Mouse (Mus musculus) forebrain, postnatal 0 days (tissue): ENCODE results near the gene Ccdc144b. TPM values are rescaled to one million over a fixed set of nuclear protein-coding genes. Genes with fewer than 3 reads are reported as not detected.

Experiments used
- ATAC-seq: fragments of 200-750 bp; cut with Nextera tagmentation; 2 replicates; pipeline ENCODE4 v1.8.0; 2017; ENCODE audit warnings: mild to moderate bottlenecking, moderate library complexity
- DNase-seq: peaks from one replicate; pipeline ENCODE4 v3.0.0-alpha.2; 2015
- H3K27ac ChIP-seq: fragments of 300-500 bp; sonication (generic); 2 replicates; pipeline ENCODE4 v1.5.1; 2014; ENCODE audit warnings: low read depth, mild to moderate bottlenecking, antibody characterized with exemption, low read length, moderate library complexity, mixed read lengths
- H3K27me3 ChIP-seq: fragments of 300-500 bp; sonication (generic); 2 replicates; pipeline ENCODE4 v1.6.1; 2014; ENCODE audit warnings: mild to moderate bottlenecking, low read length, mixed read lengths; ENCODE audit not compliant: insufficient read depth
- H3K36me3 ChIP-seq: fragments of 300-500 bp; sonication (generic); 2 replicates; pipeline ENCODE4 v1.6.1; 2014; ENCODE audit warnings: mild to moderate bottlenecking, moderate library complexity; ENCODE audit not compliant: insufficient read depth
- H3K4me1 ChIP-seq: fragments of 300-500 bp; sonication (generic); 2 replicates; pipeline ENCODE4 v1.6.1; 2014; ENCODE audit warnings: antibody characterized with exemption; ENCODE audit not compliant: insufficient read depth
- H3K4me2 ChIP-seq: fragments of 300-500 bp; sonication (generic); 2 replicates; pipeline ENCODE4 v1.6.1; 2014; ENCODE audit warnings: low read depth, mild to moderate bottlenecking, moderate library complexity
- H3K4me3 ChIP-seq: fragments of 300-500 bp; sonication (generic); 2 replicates; pipeline ENCODE4 v1.5.1; 2014; ENCODE audit warnings: low read depth, low read length, mixed read lengths
- H3K9ac ChIP-seq: fragments of 300-500 bp; sonication (generic); 2 replicates; pipeline ENCODE4 v1.6.1; 2014; ENCODE audit warnings: mild to moderate bottlenecking
- H3K9me3 ChIP-seq: fragments of 300-500 bp; sonication (generic); 2 replicates; pipeline ENCODE4 v1.6.1; 2016; ENCODE audit warnings: low read length
- CTCF ChIP-seq: sonication (generic); IDR thresholded peaks from 2 replicates; pipeline ENCODE4 v1.5.1; 2016; ENCODE audit warnings: antibody characterized with exemption, control low read depth, low read depth
- WGBS: fragments of 180-500 bp; shearing (Covaris S2); extraction: QIAGEN DNeasy Blood & Tissue Kit; methylation state at CpG from one replicate; pipeline ENCODE4 v1.1.7; 2014; 5-methylcytosine and 5-hydroxymethylcytosine counted together
- polyA plus RNA-seq: library from polyadenylated mRNA; unstranded; fragments of >200 nt; fragmentation: Nextera tagmentation; extraction: Ambion mirVana; gene quantifications from 2 replicates; pipeline ENCODE4 v1.2.1, GENCODE M21; 2015
- total RNA-seq: library from RNA; depleted of rRNA; stranded (reverse); fragments of >200 nt; gene quantifications from 2 replicates; pipeline ENCODE4 v1.2.3, GENCODE M21; 2014; rRNA removed

Gene Ccdc144b
- total and polyA plus RNA-seq, 2 experiments from 2014 or later, result not detected

DNA sequence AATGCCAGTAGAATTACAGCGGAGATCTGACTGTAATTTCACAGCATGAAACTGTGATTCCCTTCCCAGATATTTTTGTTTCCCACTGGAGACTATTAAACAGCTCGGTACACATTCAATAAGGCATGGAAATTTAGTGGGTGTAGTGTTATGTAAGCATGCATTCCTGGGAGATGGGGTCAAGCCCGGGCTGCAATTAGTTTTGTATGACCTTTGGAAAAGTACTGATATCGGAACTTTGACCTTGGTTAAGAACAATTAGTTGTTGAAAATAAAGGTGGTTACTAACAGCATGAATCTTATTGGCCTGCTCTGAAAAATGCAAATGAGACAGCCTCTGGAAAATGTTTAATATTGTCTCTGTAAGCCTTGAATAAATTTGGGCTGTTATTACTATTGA lies 82.9 kb downstream of the Ccdc144b start:
- H3K36me3 ChIP-seq, result peaks cover 35% of the 10 kb centered on the region
- no peaks in the 10 kb centered on the region for H3K27me3 ChIP-seq
- ATAC-seq (no peak), DNase-seq (no peak)
- 87% methylated on average over 4 of the region's 4 CpGs for WGBS
- no peak overlapping the region for H3K27ac ChIP-seq
- H3K4me3 ChIP-seq, result no peak overlapping the region
- no peak overlapping the region for H3K9ac ChIP-seq
- H3K4me2 ChIP-seq, result no peak overlapping the region
- H3K4me1 ChIP-seq, result no peaks in the 10 kb centered on the region
- TF ChIP-seq CTCF, result no peak
- no peaks in the 10 kb centered on the region for H3K9me3 ChIP-seq

- Histone ChIP-seq H3K27ac (no peak overlapping the region), H3K9me3 (no peaks in the 10 kb centered on the region), H3K36me3 (peaks cover 33% of the 10 kb centered on the region), H3K27me3 (no peaks in the 10 kb centered on the region), H3K4me3 (no peak overlapping the region), H3K9ac (no peak overlapping the region), H3K4me2 (no peak overlapping the region), H3K4me1 (no peaks in the 10 kb centered on the region)
- DNase-seq, result no peak
- ATAC-seq, result no peak
- TF ChIP-seq CTCF, result no peak
- WGBS, result 95% methylated on average over 8 of the region's 8 CpGs
Measured at GRCm38 (mm10) chr3:35967366-35967921, 85.9 kb downstream of the Ccdc144b start.

- H3K4me2 ChIP-seq, result no peak overlapping the region
- no peak for TF ChIP-seq CTCF
- no peak for DNase-seq
- WGBS, result 88% methylated on average over 2 of the region's 2 CpGs
- no peak overlapping the region for H3K4me3 ChIP-seq
- H3K9ac ChIP-seq, result no peak overlapping the region
- peaks cover 24% of the 10 kb centered on the region for H3K36me3 ChIP-seq
- no peaks in the 10 kb centered on the region for H3K4me1 ChIP-seq
- no peaks in the 10 kb centered on the region for H3K9me3 ChIP-seq
- no peak for ATAC-seq
- H3K27ac ChIP-seq, result no peak overlapping the region
- H3K27me3 ChIP-seq, result no peaks in the 10 kb centered on the region
Measured at GRCm38 (mm10) chr3:35966493-35966892, 86.9 kb downstream of the Ccdc144b start.

DNA sequence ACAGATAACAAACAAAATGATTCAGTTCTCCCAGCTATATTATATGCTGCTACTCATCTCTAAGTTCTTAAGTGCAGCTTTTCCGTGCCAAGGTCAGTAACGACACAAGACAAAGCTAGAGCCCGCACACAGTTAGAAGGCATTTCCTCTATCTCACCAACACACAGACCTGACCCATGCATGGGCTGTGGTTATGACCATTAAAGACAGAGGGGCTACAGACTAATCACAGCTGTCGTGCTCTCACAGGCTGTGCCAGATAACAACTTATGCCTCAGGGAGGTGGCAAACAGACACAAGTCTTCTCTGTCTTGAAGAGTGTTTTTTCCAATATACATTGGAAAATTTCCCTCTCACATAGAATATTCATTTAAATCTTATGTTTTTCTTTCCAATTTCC lies 88.4 kb downstream of the Ccdc144b start:
- ATAC-seq (no peak), DNase-seq (no peak)
- WGBS, result 91% methylated on average over 4 of the region's 4 CpGs
- Histone ChIP-seq H3K36me3 (peaks cover 30% of the 10 kb centered on the region), H3K9me3 (no peaks in the 10 kb centered on the region), H3K9ac (no peak overlapping the region), H3K4me2 (no peak overlapping the region), H3K27me3 (no peaks in the 10 kb centered on the region), H3K27ac (no peak overlapping the region), H3K4me3 (no peak overlapping the region), H3K4me1 (no peaks in the 10 kb centered on the region)
- no peak for TF ChIP-seq CTCF

- 94% methylated on average over 5 of the region's 5 CpGs for WGBS
- no peak for TF ChIP-seq CTCF
- Histone ChIP-seq H3K4me3 (no peak overlapping the region), H3K27ac (no peak overlapping the region), H3K4me1 (no peaks in the 10 kb centered on the region), H3K4me2 (no peak overlapping the region), H3K27me3 (no peaks in the 10 kb centered on the region), H3K9ac (no peak overlapping the region), H3K9me3 (no peaks in the 10 kb centered on the region), H3K36me3 (peaks cover 27% of the 10 kb centered on the region)
- no peak for DNase-seq
- ATAC-seq, result no peak
Measured at GRCm38 (mm10) chr3:35963921-35964320, 89.4 kb downstream of the Ccdc144b start.

- no peak for TF ChIP-seq CTCF
- DNase-seq, result no peak
- no peak overlapping the region for H3K4me2 ChIP-seq
- no peak for ATAC-seq
- H3K4me1 ChIP-seq, result no peaks in the 10 kb centered on the region
- no peak overlapping the region for H3K4me3 ChIP-seq
- H3K9ac ChIP-seq, result no peak overlapping the region
- no peaks in the 10 kb centered on the region for H3K9me3 ChIP-seq
- H3K36me3 ChIP-seq, result peaks cover 25% of the 10 kb centered on the region
- no peaks in the 10 kb centered on the region for H3K27me3 ChIP-seq
- WGBS, result 93% methylated on average over 4 of the region's 4 CpGs
- H3K27ac ChIP-seq, result no peak overlapping the region
Measured at GRCm38 (mm10) chr3:35963401-35963800, 89.9 kb downstream of the Ccdc144b start.

DNA sequence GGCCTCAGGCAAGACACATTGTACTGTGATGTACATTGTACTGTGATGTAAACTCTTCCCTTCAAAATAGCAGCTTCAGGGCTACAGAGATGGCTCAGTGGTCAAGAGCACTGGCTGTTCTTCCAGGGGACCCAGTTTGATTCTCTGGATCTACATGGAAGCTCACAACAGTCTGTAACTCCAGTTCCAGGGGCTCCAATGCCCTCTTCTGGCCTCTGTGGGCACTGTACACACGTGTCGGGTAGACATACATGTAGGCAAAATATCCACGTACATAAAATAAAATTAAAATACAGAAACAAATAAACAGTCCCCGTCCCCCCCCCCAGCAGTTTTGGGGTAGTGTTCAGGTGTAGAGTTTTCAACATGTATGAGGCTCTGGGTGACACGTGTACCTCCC lies 90.4 kb downstream of the Ccdc144b start:
- ATAC-seq, result no peak
- no peak for DNase-seq
- H3K4me1 ChIP-seq, result no peaks in the 10 kb centered on the region
- no peaks in the 10 kb centered on the region for H3K9me3 ChIP-seq
- no peak overlapping the region for H3K27ac ChIP-seq
- no peak for TF ChIP-seq CTCF
- H3K4me3 ChIP-seq, result no peak overlapping the region
- H3K9ac ChIP-seq, result no peak overlapping the region
- 90% methylated on average over 5 of the region's 5 CpGs for WGBS
- H3K36me3 ChIP-seq, result peaks cover 25% of the 10 kb centered on the region
- H3K27me3 ChIP-seq, result no peaks in the 10 kb centered on the region
- no peak overlapping the region for H3K4me2 ChIP-seq

Other genes starting within 250 kb of the Ccdc144b start
- gene Dcun1d1, start 116.1 kb downstream of the Ccdc144b start, total RNA-seq, result 74.1 and 82.8 TPM in 2 replicates
- 102 and 125 TPM in 2 replicates for gene Dcun1d1, start 116.1 kb downstream of the Ccdc144b start, polyA plus RNA-seq
- 5.9 and 7.7 TPM in 2 replicates for gene Mccc1, start 52.9 kb downstream of the Ccdc144b start, total RNA-seq
- gene Mccc1, start 52.9 kb downstream of the Ccdc144b start, polyA plus RNA-seq, result 8.9 and 13.7 TPM in 2 replicates
- 34.6 and 43.5 TPM in 2 replicates for gene Acad9, start 12.4 kb upstream of the Ccdc144b start, total RNA-seq
- 62.0 and 67.9 TPM in 2 replicates for gene Acad9, start 12.4 kb upstream of the Ccdc144b start, polyA plus RNA-seq
- gene D3Ertd254e, start 97.5 kb upstream of the Ccdc144b start, total RNA-seq, result 22.4 and 26.2 TPM in 2 replicates
- 6.8 and 10.6 TPM in 2 replicates for gene D3Ertd254e, start 97.5 kb upstream of the Ccdc144b start, polyA plus RNA-seq
- 0.23 and 0.38 TPM in 2 replicates for gene Qrfpr, start 168.8 kb upstream of the Ccdc144b start, total RNA-seq
- gene Qrfpr, start 168.8 kb upstream of the Ccdc144b start, polyA plus RNA-seq, result 1.7 and 2.7 TPM in 2 replicates